16 mouse cellular contexts compared by ENCODE assay signal in the genomic region with DNA sequence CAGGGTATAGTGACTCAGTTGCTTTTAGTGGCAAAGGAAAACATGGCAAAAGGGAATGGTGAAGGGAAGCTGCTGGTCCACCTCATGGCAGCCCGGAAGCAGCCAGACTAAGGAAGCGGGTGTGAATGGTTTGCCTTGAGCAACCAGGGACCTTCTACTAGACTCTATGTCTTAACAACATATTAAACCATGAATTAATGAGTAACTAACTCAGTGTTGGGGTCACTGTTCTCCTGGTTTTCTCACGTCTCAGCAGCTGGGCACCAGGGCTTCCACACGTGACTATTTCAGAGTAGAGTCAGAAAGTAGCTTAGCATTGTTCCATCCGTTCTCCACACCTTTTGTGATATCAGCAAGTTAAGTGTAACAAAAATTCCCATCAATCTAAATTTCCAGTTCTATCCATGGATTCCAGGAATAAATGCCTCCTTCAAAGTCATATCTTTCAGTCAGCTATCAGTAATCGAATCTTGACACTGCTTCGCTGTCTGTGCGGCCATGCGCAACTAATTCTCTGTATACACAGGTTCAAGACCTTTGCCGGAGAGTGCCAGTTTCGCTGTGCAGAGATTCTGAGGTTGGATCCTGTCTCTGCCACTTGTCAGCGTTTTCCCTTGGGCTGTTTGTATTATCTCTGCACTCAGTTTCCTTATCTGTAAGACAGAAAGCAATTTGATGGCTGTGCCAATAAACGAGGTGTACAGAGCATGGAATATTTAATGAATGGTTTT.
DNase-seq lines count a peak whose midpoint lies in the region; ATAC-seq and TF ChIP-seq lines count a peak whose summit lies in the region.
"Had no signal": no experiment of that assay in that cellular context is flagged by ENCODE, and none has a peak within 500 bp of the region (broad histone marks: within the 10 kb centered on the region; RNA-seq: fewer than 3 reads in every experiment).

No protein-coding gene starts in this region.

- DNase-seq in hindbrain, embryonic 11.5 days (ENCODE audit: low spot score): peak; percentile 19
- DNase-seq in kidney, adult 2 months: peak; percentile 72
- peak; percentile 38 for DNase-seq in kidney, postnatal 0 days (ENCODE audit: low spot score)
- peak; percentile 40 for DNase-seq in retina, postnatal 1 day
- DNase-seq in layer of hippocampus, adult 11-12 months (ENCODE audit: low spot score): no peak
- DNase-seq in right cerebral cortex, adult 2 months (ENCODE audit: low spot score in 2 of 2): no peak
- DNase-seq in adrenal gland, adult 2 months: no peak
- DNase-seq: cerebellum, adult 11 months; cerebellum, postnatal 10 days; heart, postnatal 4 days; thymus, adult 2 months had no signal

- no peak overlapping the region for H3K4me3 ChIP-seq in hindbrain, embryonic 11.5 days (ENCODE audit: low read depth, low read length)
- no peak overlapping the region for H3K4me3 ChIP-seq in hindbrain, embryonic 16.5 days (ENCODE audit: low read length)
- H3K4me3 ChIP-seq in kidney, adult 2 months (ENCODE audit: insufficient read depth, low read depth, low read length): no peak overlapping the region
- H3K4me3 ChIP-seq in kidney, postnatal 0 days (replicated peaks; ENCODE audit: low read depth, low read length): no peak overlapping the region
- H3K4me3 ChIP-seq: embryonic facial prominence, embryonic 15.5 days had no signal

- no peak for TF ChIP-seq POLR2A in kidney, adult 2 months (IDR thresholded peaks at IDR 0.05; ENCODE audit: low read depth, low read length)

- H3K27me3 ChIP-seq in hindbrain, embryonic 11.5 days (ENCODE audit: control insufficient read depth, insufficient read depth, low read length): no peaks in the 10 kb centered on the region
- no peaks in the 10 kb centered on the region for H3K27me3 ChIP-seq in hindbrain, embryonic 16.5 days (replicated peaks; ENCODE audit: control insufficient read depth, insufficient read depth, low read length)
- no peaks in the 10 kb centered on the region; the same call in 1 of the 2 replicates for H3K27me3 ChIP-seq in kidney, adult 2 months (replicated peaks; ENCODE audit: control insufficient read depth, insufficient read depth, low read length)
- H3K27me3 ChIP-seq in kidney, postnatal 0 days (ENCODE audit: insufficient read depth, low read length): no peaks in the 10 kb centered on the region
- H3K27me3 ChIP-seq: embryonic facial prominence, embryonic 15.5 days had no signal

- H3K4me2 ChIP-seq in hindbrain, embryonic 11.5 days (replicated peaks; ENCODE audit: low read depth, low read length): no peak overlapping the region
- no peak overlapping the region for H3K4me2 ChIP-seq in hindbrain, embryonic 16.5 days (ENCODE audit: low read length)
- H3K4me2 ChIP-seq in kidney, postnatal 0 days (ENCODE audit: low read length): no peak overlapping the region
- H3K4me2 ChIP-seq: embryonic facial prominence, embryonic 15.5 days; midbrain, embryonic 11.5 days had no signal

- H3K9me3 ChIP-seq in hindbrain, embryonic 11.5 days (ENCODE audit: control insufficient read depth, low read length): no peaks in the 10 kb centered on the region
- H3K9me3 ChIP-seq in hindbrain, embryonic 16.5 days (ENCODE audit: control insufficient read depth, low read length): no peaks in the 10 kb centered on the region
- H3K9me3 ChIP-seq in kidney, postnatal 0 days (replicated peaks; ENCODE audit: low read length): no peaks in the 10 kb centered on the region
- H3K9me3 ChIP-seq: embryonic facial prominence, embryonic 15.5 days had no signal

- H3K27ac ChIP-seq in hindbrain, embryonic 11.5 days (ENCODE audit: low read depth, low read length): no peak overlapping the region
- H3K27ac ChIP-seq in hindbrain, embryonic 16.5 days (ENCODE audit: low read depth, low read length): no peak overlapping the region
- no peak overlapping the region for H3K27ac ChIP-seq in kidney, adult 2 months (ENCODE audit: insufficient read depth, low read depth, low read length)
- H3K27ac ChIP-seq in kidney, postnatal 0 days: 0 out of 2 replicates have a peak overlapping the region, but pooled peaks have one; percentile 25
- H3K27ac ChIP-seq: embryonic facial prominence, embryonic 15.5 days; stomach, postnatal 0 days had no signal

- no peak overlapping the region for H3K9ac ChIP-seq in hindbrain, embryonic 11.5 days (ENCODE audit: low read depth, low read length)
- H3K9ac ChIP-seq in hindbrain, embryonic 16.5 days (ENCODE audit: low read depth, low read length): no peak overlapping the region
- no peak overlapping the region for H3K9ac ChIP-seq in kidney, postnatal 0 days (ENCODE audit: low read depth, low read length)
- H3K9ac ChIP-seq: embryonic facial prominence, embryonic 15.5 days had no signal

- H3K36me3 ChIP-seq in hindbrain, embryonic 11.5 days (ENCODE audit: control insufficient read depth, insufficient read depth, low read length): no peaks in the 10 kb centered on the region
- H3K36me3 ChIP-seq in hindbrain, embryonic 16.5 days (ENCODE audit: control insufficient read depth, insufficient read depth, low read length): no peaks in the 10 kb centered on the region
- H3K36me3 ChIP-seq in kidney, adult 2 months (ENCODE audit: control insufficient read depth, insufficient read depth, low read length): no peaks in the 10 kb centered on the region
- no peaks in the 10 kb centered on the region for H3K36me3 ChIP-seq in kidney, postnatal 0 days (ENCODE audit: insufficient read depth, low read length)
- H3K36me3 ChIP-seq: embryonic facial prominence, embryonic 15.5 days had no signal

- no peak for ATAC-seq in hindbrain, embryonic 11.5 days (ENCODE audit: low FRiP score)
- ATAC-seq in hindbrain, embryonic 16.5 days: no peak
- ATAC-seq in kidney, postnatal 0 days (replicated peaks; ENCODE audit: low FRiP score, low read depth): peak; percentile 96
- ATAC-seq: forebrain, embryonic 14.5 days had no signal

- TF ChIP-seq CTCF in kidney, adult 2 months (conservative IDR thresholded peaks at IDR 0.05; ENCODE audit: insufficient read depth, insufficient read length, low read depth, low read length): no peak
- TF ChIP-seq CTCF in kidney, postnatal 0 days (IDR thresholded peaks at IDR 0.05; ENCODE audit: low read depth): no peak

- 62% methylated on average over 13 of the region's 13 CpGs for WGBS in hindbrain, embryonic 11.5 days
- 60% methylated on average over 13 of the region's 13 CpGs for whole genome bisulfite sequencing in hindbrain, embryonic 16.5 days
- 37% methylated on average over 13 of the region's 13 CpGs for WGBS in kidney, adult 2 months
- 58% methylated on average over 13 of the region's 13 CpGs for WGBS in kidney, postnatal 0 days

- no peaks in the 10 kb centered on the region for H3K4me1 ChIP-seq in hindbrain, embryonic 11.5 days (replicated peaks; ENCODE audit: control insufficient read depth, insufficient read depth, low read length)
- no peaks in the 10 kb centered on the region for H3K4me1 ChIP-seq in hindbrain, embryonic 16.5 days (ENCODE audit: control insufficient read depth, insufficient read depth, low read depth, low read length)
- H3K4me1 ChIP-seq in kidney, adult 2 months (ENCODE audit: control insufficient read depth, insufficient read depth, low read length): no peaks in the 10 kb centered on the region; the same call in 1 of the 2 replicates
- H3K4me1 ChIP-seq in kidney, postnatal 0 days (replicated peaks; ENCODE audit: insufficient read depth, low read length): no peaks in the 10 kb centered on the region
- H3K4me1 ChIP-seq: embryonic facial prominence, embryonic 15.5 days had no signal

Comparison
In these comparisons a context has a peak if more than half of its experiments do, and no peak if none do; other contexts are left out.
1. DNase-seq: peak in hindbrain, embryonic 11.5 days (single experiment), kidney, adult 2 months (single experiment), kidney, postnatal 0 days (single experiment) and retina, postnatal 1 day (single experiment); none in layer of hippocampus, adult 11-12 months (single experiment), right cerebral cortex, adult 2 months (0 of 2) and adrenal gland, adult 2 months (single experiment).